Mouse (Mus musculus): ENCODE measurements around the gene A730015C16Rik. TPM values are rescaled to one million over a fixed set of nuclear protein-coding genes. Genes with fewer than 3 reads are reported as not detected.

Gene A730015C16Rik
- polyA plus RNA-seq, 1 experiment, result 0.17 TPM

DNA sequence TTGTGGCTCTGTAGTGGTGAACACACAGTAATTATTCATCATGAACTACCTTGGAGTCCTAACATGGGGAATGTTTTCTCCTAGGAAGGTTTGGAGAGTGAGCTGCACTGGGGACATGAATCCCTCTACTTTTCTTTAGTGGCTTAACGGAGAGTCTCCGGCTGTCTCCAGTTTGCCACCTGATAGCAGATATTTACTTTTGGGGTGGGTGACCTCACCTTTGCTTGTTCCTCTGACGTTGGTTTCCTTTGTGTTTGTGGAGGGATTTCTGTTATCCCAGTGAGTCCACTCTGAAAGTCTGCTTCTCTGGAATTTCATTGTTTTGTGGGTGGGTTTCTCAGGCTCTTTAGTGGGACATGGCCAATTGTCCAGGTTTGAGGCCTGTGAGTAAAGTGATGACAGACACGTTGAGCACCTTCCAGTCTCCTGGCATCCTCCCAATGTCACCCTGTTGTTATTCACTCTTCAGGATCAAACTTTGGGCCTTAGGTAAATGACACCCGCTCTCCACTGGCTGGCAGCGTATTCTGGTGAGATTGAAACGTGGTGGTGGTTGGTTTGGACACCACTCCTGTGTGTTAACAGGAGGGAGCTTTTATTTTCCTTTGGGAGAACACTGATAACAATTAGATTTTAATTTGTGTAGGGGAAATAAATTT is 6.4 kb downstream of the A730015C16Rik start:
- H3K27me3 ChIP-seq (ENCODE audit: control insufficient read depth, insufficient read depth, insufficient read length), result no peaks in the 10 kb centered on the region
- H3K4me2 ChIP-seq (ENCODE audit: low read depth), result no peak overlapping the region
- no peak overlapping the region for H3K4me3 ChIP-seq
- H3K36me3 ChIP-seq (ENCODE audit: control insufficient read depth, insufficient read depth), result no peaks in the 10 kb centered on the region
- peaks cover 35% of the 10 kb centered on the region for H3K79me2 ChIP-seq (ENCODE audit: control insufficient read depth, insufficient read depth)
- TF ChIP-seq POLR2A (IDR thresholded peaks at IDR 0.05; ENCODE audit: insufficient read length, low read depth) (no peak), TCF3 (IDR thresholded peaks at IDR 0.05; ENCODE audit: insufficient read length, low read depth) (no peak), REST (IDR thresholded peaks at IDR 0.05; ENCODE audit: insufficient read depth, insufficient read length) (no peak), POLR2AphosphoS2 (IDR thresholded peaks at IDR 0.05; ENCODE audit: insufficient read length, low read depth) (no peak), MYOG (IDR thresholded peaks at IDR 0.05; ENCODE audit: control insufficient read depth in 1 of 3, insufficient read depth in 1 of 3, insufficient read length in 2 of 3, low read depth in 2 of 3) (no peak), CEBPB (IDR thresholded peaks at IDR 0.05; ENCODE audit: insufficient read depth, poor library complexity, severe bottlenecking) (no peak), USF1 (IDR thresholded peaks at IDR 0.05; ENCODE audit: low read depth) (no peak), TCF12 (IDR thresholded peaks at IDR 0.05; ENCODE audit: insufficient read depth, poor library complexity, severe bottlenecking) (no peak), E2F4 (IDR thresholded peaks at IDR 0.05; ENCODE audit: insufficient read depth) (no peak), MYOD1 (IDR thresholded peaks at IDR 0.05; ENCODE audit: control insufficient read depth in 1 of 3, insufficient read length in 2 of 3, low read depth in 2 of 3) (no peak), SRF (IDR thresholded peaks at IDR 0.05; ENCODE audit: control insufficient read depth, insufficient read length, low read depth) (no peak), MAX (IDR thresholded peaks at IDR 0.05; ENCODE audit: low read depth) (no peak)
- H3ac ChIP-seq (ENCODE audit: control insufficient read depth, insufficient read length), result no peak overlapping the region

DNA sequence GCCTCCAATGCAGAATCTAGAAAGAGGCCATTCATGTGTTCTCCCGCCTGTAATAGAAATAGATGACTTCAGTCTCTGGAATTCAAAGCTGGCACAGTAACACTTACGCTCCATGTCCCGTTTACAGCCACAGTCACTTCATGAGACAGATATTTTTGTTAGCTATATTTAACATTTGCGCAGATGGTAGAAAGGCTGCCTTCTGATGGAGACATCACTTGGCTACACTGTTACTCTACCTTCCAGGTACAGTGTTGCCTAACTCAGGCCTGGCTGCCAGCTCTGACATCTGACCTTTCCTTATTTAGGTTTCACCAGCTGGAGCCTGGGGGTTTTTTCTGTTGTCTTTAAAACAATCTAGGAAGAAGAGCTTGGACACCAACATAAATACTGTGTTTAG is 10.4 kb downstream of the A730015C16Rik start:
- Histone ChIP-seq H3K79me2 (ENCODE audit: control insufficient read depth, insufficient read depth) (peaks cover 51% of the 10 kb centered on the region), H3K27me3 (ENCODE audit: control insufficient read depth, insufficient read depth, insufficient read length) (no peaks in the 10 kb centered on the region), H3K4me2 (ENCODE audit: low read depth) (peak overlapping the region; percentile 21), H3ac (ENCODE audit: control insufficient read depth, insufficient read length) (no peak overlapping the region), H3K4me3 (no peak overlapping the region), H3K36me3 (ENCODE audit: control insufficient read depth, insufficient read depth) (no peaks in the 10 kb centered on the region)
- TF ChIP-seq POLR2A (IDR thresholded peaks at IDR 0.05; ENCODE audit: insufficient read length, low read depth) (no peak), E2F4 (IDR thresholded peaks at IDR 0.05; ENCODE audit: insufficient read depth) (no peak), USF1 (IDR thresholded peaks at IDR 0.05; ENCODE audit: low read depth) (no peak), REST (IDR thresholded peaks at IDR 0.05; ENCODE audit: insufficient read depth, insufficient read length) (no peak), TCF12 (IDR thresholded peaks at IDR 0.05; ENCODE audit: insufficient read depth, poor library complexity, severe bottlenecking) (no peak), MYOG (IDR thresholded peaks at IDR 0.05; ENCODE audit: control insufficient read depth in 1 of 3, insufficient read depth in 1 of 3, insufficient read length in 2 of 3, low read depth in 2 of 3) (no peak), MYOD1 (IDR thresholded peaks at IDR 0.05; ENCODE audit: control insufficient read depth in 1 of 3, insufficient read length in 2 of 3, low read depth in 2 of 3) (no peak), POLR2AphosphoS2 (IDR thresholded peaks at IDR 0.05; ENCODE audit: insufficient read length, low read depth) (no peak), SRF (IDR thresholded peaks at IDR 0.05; ENCODE audit: control insufficient read depth, insufficient read length, low read depth) (no peak), CEBPB (IDR thresholded peaks at IDR 0.05; ENCODE audit: insufficient read depth, poor library complexity, severe bottlenecking) (no peak), MAX (IDR thresholded peaks at IDR 0.05; ENCODE audit: low read depth) (no peak), TCF3 (IDR thresholded peaks at IDR 0.05; ENCODE audit: insufficient read length, low read depth) (no peak)

DNA sequence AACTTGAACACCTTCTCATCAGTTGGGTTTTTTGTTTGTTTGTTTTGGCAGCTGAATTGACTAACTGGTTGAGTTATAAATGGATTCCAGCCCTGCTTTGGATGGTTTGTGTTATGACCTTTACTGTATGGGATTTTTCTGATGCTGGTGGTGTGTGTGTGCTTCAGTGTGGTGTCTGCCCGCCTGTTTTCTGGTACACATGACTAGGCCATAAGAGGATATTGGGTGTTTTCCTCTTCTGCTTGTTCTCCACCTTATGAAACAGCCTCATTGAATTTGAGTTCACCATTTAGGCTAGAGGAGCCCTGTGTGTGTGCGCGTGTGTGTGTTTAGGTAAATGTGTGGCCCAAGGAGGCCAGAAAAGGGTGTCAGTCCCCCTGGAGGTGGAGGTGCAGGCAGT is 12.9 kb downstream of the A730015C16Rik start:
- Histone ChIP-seq H3K4me2 (ENCODE audit: low read depth) (peak overlapping the region; percentile 72), H3K36me3 (ENCODE audit: control insufficient read depth, insufficient read depth) (no peaks in the 10 kb centered on the region), H3K79me2 (ENCODE audit: control insufficient read depth, insufficient read depth) (peaks cover 59% of the 10 kb centered on the region), H3ac (ENCODE audit: control insufficient read depth, insufficient read length) (no peak overlapping the region), H3K4me3 (peak overlapping the region; percentile 62), H3K27me3 (ENCODE audit: control insufficient read depth, insufficient read depth, insufficient read length) (no peaks in the 10 kb centered on the region)
- TF ChIP-seq MAX (IDR thresholded peaks at IDR 0.05; ENCODE audit: low read depth) (no peak), USF1 (IDR thresholded peaks at IDR 0.05; ENCODE audit: low read depth) (no peak)

DNA sequence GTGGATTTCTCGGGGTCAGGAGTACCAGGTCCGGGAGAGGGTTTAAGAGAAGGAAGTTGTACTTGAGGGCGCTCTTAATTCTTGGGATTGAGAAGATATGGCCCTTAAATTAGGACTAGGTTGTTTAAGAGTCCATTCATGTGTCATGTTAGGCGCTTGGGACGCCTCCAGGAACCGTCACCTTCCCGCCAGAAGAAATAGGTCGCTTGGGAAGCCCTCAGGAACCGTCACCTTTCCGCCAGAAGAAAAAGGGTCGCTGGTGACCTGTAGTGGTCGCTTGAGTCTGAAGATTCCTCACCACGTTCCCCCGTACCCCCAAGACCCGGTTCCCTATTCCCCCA is 13.5 kb downstream of the A730015C16Rik start:
- Histone ChIP-seq H3K79me2 (ENCODE audit: control insufficient read depth, insufficient read depth) (peaks cover 60% of the 10 kb centered on the region), H3K4me3 (peak overlapping the region; percentile 62), H3K27me3 (ENCODE audit: control insufficient read depth, insufficient read depth, insufficient read length) (no peaks in the 10 kb centered on the region), H3K4me2 (ENCODE audit: low read depth) (peak overlapping the region; percentile 72), H3ac (ENCODE audit: control insufficient read depth, insufficient read length) (peak overlapping the region; percentile 34), H3K36me3 (ENCODE audit: control insufficient read depth, insufficient read depth) (peaks cover 4% of the 10 kb centered on the region)
- no peak for TF ChIP-seq USF1 (IDR thresholded peaks at IDR 0.05; ENCODE audit: low read depth)
- no peak for TF ChIP-seq TCF3 (IDR thresholded peaks at IDR 0.05; ENCODE audit: insufficient read length, low read depth)
- TF ChIP-seq CEBPB (IDR thresholded peaks at IDR 0.05; ENCODE audit: insufficient read depth, poor library complexity, severe bottlenecking), result no peak
- no peak for TF ChIP-seq POLR2A (IDR thresholded peaks at IDR 0.05; ENCODE audit: insufficient read length, low read depth)
- TF ChIP-seq MAX (IDR thresholded peaks at IDR 0.05; ENCODE audit: low read depth), result no peak
- no peak for TF ChIP-seq MYOD1 (IDR thresholded peaks at IDR 0.05; ENCODE audit: control insufficient read depth in 1 of 3, insufficient read length in 2 of 3, low read depth in 2 of 3)
- TF ChIP-seq SRF (IDR thresholded peaks at IDR 0.05; ENCODE audit: control insufficient read depth, insufficient read length, low read depth), result no peak
- TF ChIP-seq MYOG (IDR thresholded peaks at IDR 0.05; ENCODE audit: control insufficient read depth in 1 of 3, insufficient read depth in 1 of 3, insufficient read length in 2 of 3, low read depth in 2 of 3), result no peak
- no peak for TF ChIP-seq POLR2AphosphoS2 (IDR thresholded peaks at IDR 0.05; ENCODE audit: insufficient read length, low read depth)
- TF ChIP-seq REST (IDR thresholded peaks at IDR 0.05; ENCODE audit: insufficient read depth, insufficient read length), result no peak
- TF ChIP-seq E2F4 (IDR thresholded peaks at IDR 0.05; ENCODE audit: insufficient read depth), result no peak
- TF ChIP-seq TCF12 (IDR thresholded peaks at IDR 0.05; ENCODE audit: insufficient read depth, poor library complexity, severe bottlenecking), result no peak
